ENCODE assay signal across 18 mouse cellular contexts in genomic region chr1:131671113-131671512, GRCm38 (mm10). TPM values are rescaled to one million over a fixed set of nuclear protein-coding genes. Genes with fewer than 3 reads are reported as not detected.
"Had no signal": no experiment of that assay in that cellular context is flagged by ENCODE, and none has a peak within 500 bp of the region (broad histone marks: within the 10 kb centered on the region; RNA-seq: fewer than 3 reads in every experiment).

No protein-coding gene starts in this region.

- H3K4me3 ChIP-seq: left cerebral cortex, adult 2 months; liver, embryonic 13.5 days; midbrain, embryonic 12.5 days; midbrain, embryonic 15.5 days had no signal

- H3K4me1 ChIP-seq: liver, embryonic 13.5 days; midbrain, embryonic 12.5 days; midbrain, embryonic 15.5 days had no signal

- H3K9me3 ChIP-seq: liver, embryonic 13.5 days; midbrain, embryonic 12.5 days; midbrain, embryonic 15.5 days had no signal

- H3K36me3 ChIP-seq: liver, embryonic 13.5 days; midbrain, embryonic 12.5 days; midbrain, embryonic 15.5 days had no signal

- H3K4me2 ChIP-seq: liver, embryonic 13.5 days; midbrain, embryonic 12.5 days; midbrain, embryonic 15.5 days had no signal

- H3K9ac ChIP-seq: liver, embryonic 13.5 days; midbrain, embryonic 12.5 days; midbrain, embryonic 15.5 days had no signal

- H3K27me3 ChIP-seq: liver, embryonic 13.5 days; midbrain, embryonic 12.5 days; midbrain, embryonic 15.5 days had no signal

- DNase-seq: kidney, adult 2 months; kidney, postnatal 25 days; layer of hippocampus, postnatal 36 days; liver, embryonic 13.5 days; lung, adult 2 months; lung, postnatal 14 days; right cerebral cortex, adult 18-20 months; right cerebral cortex, postnatal 14 days; spleen, adult 18-20 months; thymus, adult 18-20 months; thymus, postnatal 36 days had no signal

- H3K27ac ChIP-seq: kidney, postnatal 0 days; left cerebral cortex, adult 2 months; liver, embryonic 13.5 days; midbrain, embryonic 12.5 days; midbrain, embryonic 15.5 days had no signal

- ATAC-seq: intestine, postnatal 0 days; midbrain, embryonic 15.5 days had no signal

RNA-seq across cellular contexts. Expression of gene Ctse, which starts 33.0 kb away (rescaled TPM):
- total RNA-seq: layer of hippocampus, postnatal 36 days; liver, adult 2 months had no signal
- polyA plus RNA-seq: neural tube, embryonic 14.5 days had no signal
